Mouse (Mus musculus) brain, embryonic 14.5 days (tissue): Measurements from ENCODE around the gene Chmp5.

Experiments used
- CTCF ChIP-seq: fragments of 200-500 bp; IDR thresholded peaks from 2 replicates; pipeline ENCODE4 v1.5.1; 2012; ENCODE audit warnings: inconsistent platforms, mild to moderate bottlenecking, moderate library complexity, borderline replicate concordance; ENCODE audit not compliant: insufficient read depth, insufficient read length; ENCODE audit errors: extremely low read depth
- POLR2A ChIP-seq: fragments of 200-500 bp; IDR thresholded peaks from 2 replicates; pipeline ENCODE4 v1.6.1; 2012; ENCODE audit warnings: mild to moderate bottlenecking, inconsistent platforms, borderline replicate concordance; ENCODE audit not compliant: poor library complexity, insufficient read depth, insufficient read length, severe bottlenecking; ENCODE audit errors: extremely low read depth

- TF ChIP-seq CTCF (no peak), POLR2A (no peak)
Observed at GRCm38 (mm10) chr4:40921288-40921687, 26.9 kb upstream of the Chmp5 start.
